Mouse (Mus musculus) lung, postnatal 10 days (tissue): Measurements from ENCODE around the gene Cacna1s.

Experiments
- DNase-seq: peaks from one replicate; pipeline ENCODE4 v3.0.0; 2021

The Cacna1s gene

GRCm38 (mm10) chr1:136051465-136051864, 1.1 kb upstream of the Cacna1s start:
- peak; percentile 93 for DNase-seq

- no peak for DNase-seq
Measured at GRCm38 (mm10) chr1:136055771-136056170, 3.2 kb downstream of the Cacna1s start.

GRCm38 (mm10) chr1:136058594-136058993, 6.0 kb downstream of the Cacna1s start:
- no peak for DNase-seq

- DNase-seq = peak; percentile 79
Measured at GRCm38 (mm10) chr1:136061041-136061789, 8.7 kb downstream of the Cacna1s start.

- DNase-seq = no peak
Measured at GRCm38 (mm10) chr1:136061790-136062141, 9.2 kb downstream of the Cacna1s start.

GRCm38 (mm10) chr1:136063991-136064390, 11.4 kb downstream of the Cacna1s start:
- no peak for DNase-seq

- DNase-seq = no peak
Measured at GRCm38 (mm10) chr1:136066621-136067020, 14.1 kb downstream of the Cacna1s start.

GRCm38 (mm10) chr1:136067579-136067978, 15.0 kb downstream of the Cacna1s start:
- no peak for DNase-seq

- DNase-seq = peak; percentile 55
Measured at GRCm38 (mm10) chr1:136076086-136076485, 23.5 kb downstream of the Cacna1s start.

GRCm38 (mm10) chr1:136077656-136078055, 25.1 kb downstream of the Cacna1s start:
- no peak for DNase-seq

GRCm38 (mm10) chr1:136081161-136081560, 28.6 kb downstream of the Cacna1s start:
- no peak for DNase-seq

GRCm38 (mm10) chr1:136085988-136086685, 33.6 kb downstream of the Cacna1s start:
- DNase-seq = no peak

- DNase-seq = no peak
Measured at GRCm38 (mm10) chr1:136089368-136090165, 37.0 kb downstream of the Cacna1s start.

GRCm38 (mm10) chr1:136093726-136094125, 41.2 kb downstream of the Cacna1s start:
- no peak for DNase-seq

GRCm38 (mm10) chr1:136094807-136095206, 42.3 kb downstream of the Cacna1s start:
- DNase-seq = no peak

GRCm38 (mm10) chr1:136102094-136102493, 49.5 kb downstream of the Cacna1s start:
- DNase-seq = no peak

GRCm38 (mm10) chr1:136102551-136102950, 50.0 kb downstream of the Cacna1s start:
- no peak for DNase-seq

GRCm38 (mm10) chr1:136102981-136103380, 50.4 kb downstream of the Cacna1s start:
- DNase-seq = no peak

GRCm38 (mm10) chr1:136103696-136104095, 51.1 kb downstream of the Cacna1s start:
- no peak for DNase-seq

- no peak for DNase-seq
Measured at GRCm38 (mm10) chr1:136104741-136105140, 52.2 kb downstream of the Cacna1s start.

- no peak for DNase-seq
Measured at GRCm38 (mm10) chr1:136109464-136109863, 56.9 kb downstream of the Cacna1s start.

GRCm38 (mm10) chr1:136116183-136116582, 63.6 kb downstream of the Cacna1s start:
- peak; percentile 78 for DNase-seq

- DNase-seq = no peak
Measured at GRCm38 (mm10) chr1:136117069-136117468, 64.5 kb downstream of the Cacna1s start.

GRCm38 (mm10) chr1:136118875-136119274, 66.3 kb downstream of the Cacna1s start:
- peak; percentile 60 for DNase-seq
